Mouse (Mus musculus): Measurements from ENCODE around the gene Jmjd1c. TPM values are rescaled to one million over a fixed set of nuclear protein-coding genes. Genes with fewer than 3 reads are reported as not detected.
A peak's percentile ranks its signal among the peaks of the same experiment; 100 is the strongest.

The Jmjd1c gene
- polyA plus RNA-seq, 1 experiment from 2014 or later: 59.5 TPM

- H3K36me3 ChIP-seq (replicated peaks; ENCODE audit: control insufficient read depth, insufficient read depth): peaks cover 88% of the 10 kb centered on the region
- no peaks in the 10 kb centered on the region for H3K27me3 ChIP-seq (ENCODE audit: control insufficient read depth, insufficient read depth, low read length)
- H3K4me1 ChIP-seq (replicated peaks; ENCODE audit: control insufficient read depth, insufficient read depth, low read length): no peaks in the 10 kb centered on the region
- 93% methylated on average over 2 of the region's 2 CpGs for WGBS
- H3K4me2 ChIP-seq (replicated peaks): no peak overlapping the region
- ATAC-seq (ENCODE audit: low FRiP score) (no peak), DNase-seq (ENCODE audit: low spot score) (no peak)
- H3K27ac ChIP-seq: no peak overlapping the region
- no peaks in the 10 kb centered on the region for H3K9me3 ChIP-seq (ENCODE audit: control insufficient read depth, low read length)
- H3K9ac ChIP-seq: no peak overlapping the region
- H3K4me3 ChIP-seq (replicated peaks; ENCODE audit: low read length): no peak overlapping the region
Measured at GRCm38 (mm10) chr10:67249486-67249885, 153.6 kb downstream of the Jmjd1c start.

GRCm38 (mm10) chr10:67250846-67251245 lies 154.9 kb downstream of the Jmjd1c start:
- Histone ChIP-seq H3K4me1 (replicated peaks; ENCODE audit: control insufficient read depth, insufficient read depth, low read length) (no peaks in the 10 kb centered on the region), H3K9ac (no peak overlapping the region), H3K27me3 (ENCODE audit: control insufficient read depth, insufficient read depth, low read length) (no peaks in the 10 kb centered on the region), H3K36me3 (replicated peaks; ENCODE audit: control insufficient read depth, insufficient read depth) (peaks cover 88% of the 10 kb centered on the region), H3K9me3 (ENCODE audit: control insufficient read depth, low read length) (no peaks in the 10 kb centered on the region), H3K4me2 (replicated peaks) (no peak overlapping the region), H3K4me3 (replicated peaks; ENCODE audit: low read length) (no peak overlapping the region), H3K27ac (no peak overlapping the region)
- WGBS: 92% methylated on average over 6 of the region's 6 CpGs
- ATAC-seq (ENCODE audit: low FRiP score) (no peak), DNase-seq (ENCODE audit: low spot score) (no peak)

DNA sequence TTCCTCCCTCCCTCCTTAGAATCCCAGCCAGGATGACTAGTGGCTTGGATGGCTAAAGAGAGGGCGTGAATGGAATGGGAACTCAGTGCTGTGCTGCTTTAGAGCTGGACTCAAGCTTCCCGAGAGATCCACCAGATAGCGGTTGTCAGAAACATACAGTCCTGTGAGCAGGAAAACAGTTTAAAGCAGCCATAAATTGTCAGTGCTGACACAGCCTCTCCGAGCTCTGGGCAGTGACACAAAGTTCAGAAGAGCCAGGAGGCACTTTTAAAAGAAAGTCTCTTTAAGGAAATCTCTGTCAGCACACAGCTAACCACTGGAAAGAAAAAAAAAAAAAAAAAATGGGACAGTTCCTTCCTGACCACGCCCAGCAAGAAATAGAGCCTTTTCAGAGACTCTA lies 156.4 kb downstream of the Jmjd1c start:
- H3K36me3 ChIP-seq (replicated peaks; ENCODE audit: control insufficient read depth, insufficient read depth): peaks cover 88% of the 10 kb centered on the region
- no peak overlapping the region for H3K27ac ChIP-seq
- H3K9ac ChIP-seq: no peak overlapping the region
- H3K4me2 ChIP-seq (replicated peaks): no peak overlapping the region
- DNase-seq (ENCODE audit: low spot score): no peak
- no peaks in the 10 kb centered on the region for H3K4me1 ChIP-seq (replicated peaks; ENCODE audit: control insufficient read depth, insufficient read depth, low read length)
- no peaks in the 10 kb centered on the region for H3K27me3 ChIP-seq (ENCODE audit: control insufficient read depth, insufficient read depth, low read length)
- no peak for ATAC-seq (ENCODE audit: low FRiP score)
- H3K9me3 ChIP-seq (ENCODE audit: control insufficient read depth, low read length): no peaks in the 10 kb centered on the region
- no peak overlapping the region for H3K4me3 ChIP-seq (replicated peaks; ENCODE audit: low read length)
- 84% methylated on average over 5 of the region's 5 CpGs for WGBS

- H3K4me3 ChIP-seq (replicated peaks; ENCODE audit: low read length): no peak overlapping the region
- no peak for DNase-seq (ENCODE audit: low spot score)
- no peak overlapping the region for H3K4me2 ChIP-seq (replicated peaks)
- H3K36me3 ChIP-seq (replicated peaks; ENCODE audit: control insufficient read depth, insufficient read depth): peaks cover 85% of the 10 kb centered on the region
- WGBS: 93% methylated on average over 1 of the region's 1 CpGs
- no peaks in the 10 kb centered on the region for H3K27me3 ChIP-seq (ENCODE audit: control insufficient read depth, insufficient read depth, low read length)
- H3K9ac ChIP-seq: no peak overlapping the region
- H3K27ac ChIP-seq: no peak overlapping the region
- H3K4me1 ChIP-seq (replicated peaks; ENCODE audit: control insufficient read depth, insufficient read depth, low read length): no peaks in the 10 kb centered on the region
- no peak for ATAC-seq (ENCODE audit: low FRiP score)
- no peaks in the 10 kb centered on the region for H3K9me3 ChIP-seq (ENCODE audit: control insufficient read depth, low read length)
Measured at GRCm38 (mm10) chr10:67253115-67253514, 157.2 kb downstream of the Jmjd1c start.

DNA sequence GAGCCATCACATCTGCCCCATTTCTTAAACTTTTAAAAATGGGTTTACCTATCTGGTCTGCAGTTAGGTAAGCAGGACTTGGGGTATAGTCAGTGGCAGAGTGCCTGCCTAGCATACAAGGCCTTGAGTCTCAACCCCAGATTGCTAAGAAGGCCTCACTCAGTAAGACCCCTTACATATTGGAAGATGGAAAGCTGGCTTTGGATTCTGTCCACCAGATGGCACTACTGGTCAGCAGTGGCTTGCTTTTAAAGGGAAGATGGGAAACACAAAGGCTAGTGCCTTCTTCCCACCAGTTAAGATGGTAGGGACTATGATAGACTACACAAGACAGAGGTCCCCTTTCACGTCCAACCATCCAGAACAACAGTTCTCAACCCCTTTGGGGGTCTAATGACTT lies 168.9 kb downstream of the Jmjd1c start:
- Histone ChIP-seq H3K4me2 (replicated peaks) (no peak overlapping the region), H3K4me1 (replicated peaks; ENCODE audit: control insufficient read depth, insufficient read depth, low read length) (no peaks in the 10 kb centered on the region), H3K36me3 (replicated peaks; ENCODE audit: control insufficient read depth, insufficient read depth) (peaks cover 33% of the 10 kb centered on the region), H3K9me3 (ENCODE audit: control insufficient read depth, low read length) (no peaks in the 10 kb centered on the region), H3K27me3 (ENCODE audit: control insufficient read depth, insufficient read depth, low read length) (no peaks in the 10 kb centered on the region), H3K9ac (no peak overlapping the region), H3K4me3 (replicated peaks; ENCODE audit: low read length) (no peak overlapping the region), H3K27ac (no peak overlapping the region)
- ATAC-seq (ENCODE audit: low FRiP score) (no peak), DNase-seq (ENCODE audit: low spot score) (peak; percentile 76)
- WGBS: 50% methylated on average over 1 of the region's 1 CpGs

GRCm38 (mm10) chr10:67275916-67276315 lies 180.0 kb downstream of the Jmjd1c start:
- Histone ChIP-seq H3K4me1 (replicated peaks; ENCODE audit: control insufficient read depth, insufficient read depth, low read length) (no peaks in the 10 kb centered on the region), H3K4me3 (replicated peaks; ENCODE audit: low read length) (no peak overlapping the region), H3K9ac (no peak overlapping the region), H3K36me3 (replicated peaks; ENCODE audit: control insufficient read depth, insufficient read depth) (peaks cover 31% of the 10 kb centered on the region), H3K27ac (no peak overlapping the region), H3K27me3 (ENCODE audit: control insufficient read depth, insufficient read depth, low read length) (no peaks in the 10 kb centered on the region), H3K4me2 (replicated peaks) (no peak overlapping the region), H3K9me3 (ENCODE audit: control insufficient read depth, low read length) (no peaks in the 10 kb centered on the region)
- ATAC-seq (ENCODE audit: low FRiP score): no peak
- no peak for DNase-seq (ENCODE audit: low spot score)

GRCm38 (mm10) chr10:67281852-67282251 lies 185.9 kb downstream of the Jmjd1c start:
- Histone ChIP-seq H3K27me3 (ENCODE audit: control insufficient read depth, insufficient read depth, low read length) (no peaks in the 10 kb centered on the region), H3K4me2 (replicated peaks) (no peak overlapping the region), H3K36me3 (replicated peaks; ENCODE audit: control insufficient read depth, insufficient read depth) (no peaks in the 10 kb centered on the region), H3K27ac (no peak overlapping the region), H3K9ac (no peak overlapping the region), H3K9me3 (ENCODE audit: control insufficient read depth, low read length) (no peaks in the 10 kb centered on the region), H3K4me1 (replicated peaks; ENCODE audit: control insufficient read depth, insufficient read depth, low read length) (peaks cover 25% of the 10 kb centered on the region), H3K4me3 (replicated peaks; ENCODE audit: low read length) (no peak overlapping the region)
- ATAC-seq (ENCODE audit: low FRiP score) (no peak), DNase-seq (ENCODE audit: low spot score) (no peak)
- WGBS: 76% methylated on average over 8 of the region's 8 CpGs

GRCm38 (mm10) chr10:67282531-67282930 lies 186.6 kb downstream of the Jmjd1c start:
- 87% methylated on average over 2 of the region's 2 CpGs for WGBS
- Histone ChIP-seq H3K4me3 (replicated peaks; ENCODE audit: low read length) (no peak overlapping the region), H3K27ac (no peak overlapping the region), H3K4me2 (replicated peaks) (no peak overlapping the region), H3K27me3 (ENCODE audit: control insufficient read depth, insufficient read depth, low read length) (no peaks in the 10 kb centered on the region), H3K36me3 (replicated peaks; ENCODE audit: control insufficient read depth, insufficient read depth) (no peaks in the 10 kb centered on the region), H3K4me1 (replicated peaks; ENCODE audit: control insufficient read depth, insufficient read depth, low read length) (peaks cover 25% of the 10 kb centered on the region), H3K9ac (no peak overlapping the region), H3K9me3 (ENCODE audit: control insufficient read depth, low read length) (no peaks in the 10 kb centered on the region)
- ATAC-seq (ENCODE audit: low FRiP score) (no peak), DNase-seq (ENCODE audit: low spot score) (no peak)

DNA sequence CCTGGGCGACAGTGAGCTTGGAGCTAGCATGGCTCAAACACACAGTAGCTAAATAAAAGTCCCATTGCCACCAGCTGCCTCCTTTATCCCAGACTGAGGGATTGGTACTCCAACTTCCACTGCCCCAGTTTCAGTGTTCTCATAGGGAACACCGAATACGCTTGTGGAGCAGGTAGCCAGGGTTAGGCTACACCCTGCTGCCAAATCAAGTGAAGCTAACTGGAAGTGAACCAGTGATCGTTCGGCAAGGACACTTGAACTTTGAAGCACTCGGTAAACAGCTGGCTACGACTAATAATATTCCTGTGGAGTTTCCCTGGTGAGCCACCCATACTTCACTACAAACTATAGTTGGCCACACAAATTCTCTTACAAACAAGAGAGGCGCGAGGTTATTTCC lies 187.6 kb downstream of the Jmjd1c start:
- Histone ChIP-seq H3K4me1 (replicated peaks; ENCODE audit: control insufficient read depth, insufficient read depth, low read length) (peaks cover 25% of the 10 kb centered on the region), H3K27ac (no peak overlapping the region), H3K4me2 (replicated peaks) (peak overlapping the region; percentile 94), H3K27me3 (ENCODE audit: control insufficient read depth, insufficient read depth, low read length) (no peaks in the 10 kb centered on the region), H3K4me3 (replicated peaks; ENCODE audit: low read length) (peak overlapping the region; percentile 96; the same call in 1 of the 2 replicates), H3K9ac (peak overlapping the region; percentile 31), H3K9me3 (ENCODE audit: control insufficient read depth, low read length) (no peaks in the 10 kb centered on the region), H3K36me3 (replicated peaks; ENCODE audit: control insufficient read depth, insufficient read depth) (no peaks in the 10 kb centered on the region)
- WGBS: 91% methylated on average over 9 of the region's 9 CpGs
- no peak for DNase-seq (ENCODE audit: low spot score)
- no peak for ATAC-seq (ENCODE audit: low FRiP score)

- DNase-seq (ENCODE audit: low spot score) (no peak), ATAC-seq (ENCODE audit: low FRiP score) (no peak)
- H3K4me3 ChIP-seq (replicated peaks; ENCODE audit: low read length): peak overlapping the region; percentile 96
- H3K4me1 ChIP-seq (replicated peaks; ENCODE audit: control insufficient read depth, insufficient read depth, low read length): peaks cover 25% of the 10 kb centered on the region
- H3K9ac ChIP-seq: peak overlapping the region; percentile 92
- H3K27ac ChIP-seq: no peak overlapping the region
- peak overlapping the region; percentile 94 for H3K4me2 ChIP-seq (replicated peaks)
- WGBS: 4% methylated on average over 10 of the region's 10 CpGs
- no peaks in the 10 kb centered on the region for H3K27me3 ChIP-seq (ENCODE audit: control insufficient read depth, insufficient read depth, low read length)
- no peaks in the 10 kb centered on the region for H3K9me3 ChIP-seq (ENCODE audit: control insufficient read depth, low read length)
- no peaks in the 10 kb centered on the region for H3K36me3 ChIP-seq (replicated peaks; ENCODE audit: control insufficient read depth, insufficient read depth)
Measured at GRCm38 (mm10) chr10:67284311-67284710, 188.4 kb downstream of the Jmjd1c start.

Data from hindbrain, embryonic 14.5 days (tissue).